Comparison of ENCODE assay signal across 19 mouse cellular contexts in genomic region chr10:67778341-67778740, GRCm38 (mm10).
A peak's percentile ranks its signal among the peaks of the same experiment; 100 is the strongest.
DNase-seq lines count a peak whose midpoint lies in the region; ATAC-seq and TF ChIP-seq lines count a peak whose summit lies in the region.
"Had no signal": no experiment of that assay in that cellular context is flagged by ENCODE, and none has a peak within 500 bp of the region (broad histone marks: within the 10 kb centered on the region; RNA-seq: fewer than 3 reads in every experiment).

No protein-coding gene starts in this region.

- no peak for TF ChIP-seq CTCF in lung, adult 2 months (IDR thresholded peaks at IDR 0.05; ENCODE audit: insufficient read depth, low read length)

- DNase-seq in heart, adult 8-10 months (ENCODE audit: low spot score): no peak
- no peak for DNase-seq in lung, adult 2 months
- no peak for DNase-seq in cerebellum, adult 11 months
- DNase-seq: adrenal gland, adult 2 months; cerebellum, adult 9-10 months; gastrocnemius, postnatal 25 days; retina, postnatal 1 day; right cerebral cortex, postnatal 4 days had no signal

- no peak overlapping the region for H3K9ac ChIP-seq in heart, embryonic 16.5 days (ENCODE audit: low read length)
- H3K9ac ChIP-seq in lung, embryonic 15.5 days: no peak overlapping the region
- H3K9ac ChIP-seq in kidney, embryonic 16.5 days (replicated peaks; ENCODE audit: low read length): no peak overlapping the region
- no peak overlapping the region for H3K9ac ChIP-seq in midbrain, embryonic 16.5 days (ENCODE audit: low read depth, low read length)
- H3K9ac ChIP-seq: embryonic facial prominence, embryonic 12.5 days; forebrain, embryonic 13.5 days; heart, embryonic 15.5 days; hindbrain, embryonic 14.5 days; intestine, embryonic 15.5 days; liver, embryonic 14.5 days had no signal

- H3K9me3 ChIP-seq in heart, embryonic 16.5 days (replicated peaks; ENCODE audit: control insufficient read depth, low read length): no peaks in the 10 kb centered on the region
- no peaks in the 10 kb centered on the region for H3K9me3 ChIP-seq in lung, embryonic 15.5 days
- H3K9me3 ChIP-seq in kidney, embryonic 16.5 days (ENCODE audit: low read length): no peaks in the 10 kb centered on the region
- no peaks in the 10 kb centered on the region for H3K9me3 ChIP-seq in midbrain, embryonic 16.5 days (replicated peaks; ENCODE audit: control insufficient read depth, low read length, poor library complexity, severe bottlenecking)
- H3K9me3 ChIP-seq: embryonic facial prominence, embryonic 12.5 days; forebrain, embryonic 13.5 days; heart, embryonic 15.5 days; intestine, embryonic 15.5 days had no signal

- no peaks in the 10 kb centered on the region for H3K4me1 ChIP-seq in heart, embryonic 16.5 days (ENCODE audit: control insufficient read depth, insufficient read depth, low read length)
- no peaks in the 10 kb centered on the region for H3K4me1 ChIP-seq in lung, embryonic 15.5 days
- H3K4me1 ChIP-seq in lung, adult 2 months (ENCODE audit: control insufficient read depth, insufficient read depth, low read length): no peaks in the 10 kb centered on the region
- no peaks in the 10 kb centered on the region for H3K4me1 ChIP-seq in kidney, embryonic 16.5 days (ENCODE audit: insufficient read depth, low read length)
- no peaks in the 10 kb centered on the region for H3K4me1 ChIP-seq in midbrain, embryonic 16.5 days (ENCODE audit: control insufficient read depth, insufficient read depth, low read length)
- H3K4me1 ChIP-seq: embryonic facial prominence, embryonic 12.5 days; forebrain, embryonic 13.5 days; heart, embryonic 15.5 days; intestine, embryonic 15.5 days had no signal

- WGBS in heart, embryonic 16.5 days: 58% methylated on average over 10 of the region's 10 CpGs
- 67% methylated on average over 10 of the region's 10 CpGs for WGBS in lung, embryonic 15.5 days
- 74% methylated on average over 10 of the region's 10 CpGs for WGBS in lung, adult 2 months
- 78% methylated on average over 10 of the region's 10 CpGs for WGBS in kidney, embryonic 16.5 days
- WGBS in midbrain, embryonic 16.5 days: 94% methylated on average over 10 of the region's 10 CpGs

- H3K27me3 ChIP-seq in heart, embryonic 16.5 days (ENCODE audit: control insufficient read depth, insufficient read depth, low read length): no peaks in the 10 kb centered on the region
- no peaks in the 10 kb centered on the region for H3K27me3 ChIP-seq in lung, embryonic 15.5 days
- H3K27me3 ChIP-seq in kidney, embryonic 16.5 days (ENCODE audit: insufficient read depth, low read length): no peaks in the 10 kb centered on the region
- H3K27me3 ChIP-seq in midbrain, embryonic 16.5 days (ENCODE audit: control insufficient read depth, insufficient read depth, low read depth, low read length): no peaks in the 10 kb centered on the region
- H3K27me3 ChIP-seq: embryonic facial prominence, embryonic 12.5 days; forebrain, embryonic 13.5 days; heart, embryonic 15.5 days; intestine, embryonic 15.5 days had no signal

- peak overlapping the region; percentile 12; the same call in 1 of the 2 replicates for H3K4me2 ChIP-seq in heart, embryonic 16.5 days (ENCODE audit: low read depth, low read length)
- peak overlapping the region; percentile 8; the same call in 1 of the 2 replicates for H3K4me2 ChIP-seq in lung, embryonic 15.5 days
- H3K4me2 ChIP-seq in kidney, embryonic 16.5 days (replicated peaks; ENCODE audit: low read depth, low read length): no peak overlapping the region
- H3K4me2 ChIP-seq in midbrain, embryonic 16.5 days (ENCODE audit: low read length): no peak overlapping the region
- H3K4me2 ChIP-seq: embryonic facial prominence, embryonic 12.5 days; forebrain, embryonic 13.5 days; heart, embryonic 15.5 days; hindbrain, embryonic 14.5 days; intestine, embryonic 15.5 days had no signal

- peak overlapping the region; percentile 2; the same call in 1 of the 2 replicates for H3K27ac ChIP-seq in heart, embryonic 16.5 days (ENCODE audit: low read length)
- H3K27ac ChIP-seq in lung, embryonic 15.5 days: no peak overlapping the region; the same call in 1 of the 2 replicates
- H3K27ac ChIP-seq in kidney, embryonic 16.5 days (ENCODE audit: low read length): peak overlapping the region; percentile 77
- no peak overlapping the region for H3K27ac ChIP-seq in midbrain, embryonic 16.5 days (ENCODE audit: low read length)
- H3K27ac ChIP-seq: embryonic facial prominence, embryonic 12.5 days; forebrain, embryonic 13.5 days; hindbrain, embryonic 14.5 days; intestine, embryonic 15.5 days; liver, embryonic 14.5 days had no signal

- no peaks in the 10 kb centered on the region for H3K36me3 ChIP-seq in heart, embryonic 16.5 days (ENCODE audit: control insufficient read depth, insufficient read depth)
- H3K36me3 ChIP-seq in lung, embryonic 15.5 days: no peaks in the 10 kb centered on the region
- no peaks in the 10 kb centered on the region for H3K36me3 ChIP-seq in kidney, embryonic 16.5 days (ENCODE audit: insufficient read depth, low read length)
- no peaks in the 10 kb centered on the region for H3K36me3 ChIP-seq in midbrain, embryonic 16.5 days (ENCODE audit: control insufficient read depth, insufficient read depth, low read length)
- H3K36me3 ChIP-seq: embryonic facial prominence, embryonic 12.5 days; heart, embryonic 15.5 days; intestine, embryonic 15.5 days had no signal

- no peak for TF ChIP-seq POLR2A in lung, adult 2 months (IDR thresholded peaks at IDR 0.05; ENCODE audit: borderline replicate concordance, extremely low read depth, low read depth, low read length)

- ATAC-seq in heart, embryonic 16.5 days (replicated peaks; ENCODE audit: extremely low read depth, insufficient read depth, low FRiP score): no peak
- no peak; the same call in 1 of the 2 replicates for ATAC-seq in lung, embryonic 15.5 days (ENCODE audit: borderline replicate concordance, extremely low read depth, low FRiP score, low TSS enrichment)
- ATAC-seq in kidney, embryonic 16.5 days (ENCODE audit: low FRiP score, low TSS enrichment): no peak
- ATAC-seq in midbrain, embryonic 16.5 days: no peak
- ATAC-seq: forebrain, embryonic 13.5 days; intestine, embryonic 15.5 days had no signal

- no peak overlapping the region for H3K4me3 ChIP-seq in heart, embryonic 16.5 days (ENCODE audit: low read length)
- no peak overlapping the region for H3K4me3 ChIP-seq in lung, embryonic 15.5 days
- no peak overlapping the region for H3K4me3 ChIP-seq in lung, adult 2 months (replicated peaks; ENCODE audit: extremely low read depth, low read depth, low read length)
- no peak overlapping the region for H3K4me3 ChIP-seq in kidney, embryonic 16.5 days (ENCODE audit: low read length)
- H3K4me3 ChIP-seq in midbrain, embryonic 16.5 days (ENCODE audit: low read depth, low read length): no peak overlapping the region
- H3K4me3 ChIP-seq: embryonic facial prominence, embryonic 12.5 days; erythroblast, embryonic 14.5 days; forebrain, embryonic 13.5 days; heart, embryonic 15.5 days; intestine, embryonic 15.5 days had no signal

Comparison
In these comparisons a context has a peak if more than half of its experiments do, and no peak if none do; other contexts are left out.
1. H3K27ac ChIP-seq: peak in heart, embryonic 16.5 days (single experiment) and kidney, embryonic 16.5 days (single experiment); none in lung, embryonic 15.5 days (single experiment) and midbrain, embryonic 16.5 days (single experiment).
2. H3K4me2 ChIP-seq: peak in heart, embryonic 16.5 days (single experiment) and lung, embryonic 15.5 days (single experiment); none in kidney, embryonic 16.5 days (single experiment) and midbrain, embryonic 16.5 days (single experiment).